In the genomic region with DNA sequence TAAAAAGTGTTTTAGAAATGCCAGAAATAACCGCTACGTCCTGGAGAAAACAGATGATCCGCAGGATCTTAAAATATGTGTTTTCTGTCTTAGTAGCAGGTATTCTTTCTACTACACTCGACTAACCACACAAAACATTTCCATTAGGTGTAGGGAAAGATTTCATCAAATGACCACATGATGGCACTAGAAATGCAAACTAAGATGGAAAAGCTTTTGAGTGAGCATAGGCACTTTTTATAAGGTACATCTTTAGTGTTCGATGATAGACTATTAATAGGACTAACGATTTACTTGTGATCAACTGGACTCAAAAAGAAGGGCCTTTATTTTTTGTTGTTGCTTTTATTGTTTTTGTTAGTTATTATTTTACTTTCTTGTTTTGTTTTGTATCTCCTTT, we compare ENCODE assay signal across 16 mouse cellular contexts.
DNase-seq lines count a peak whose midpoint lies in the region; ATAC-seq and TF ChIP-seq lines count a peak whose summit lies in the region.
"Had no signal": no experiment of that assay in that cellular context is flagged by ENCODE, and none has a peak within 500 bp of the region (broad histone marks: within the 10 kb centered on the region; RNA-seq: fewer than 3 reads in every experiment).

No protein-coding gene starts in this region.

- WGBS in forebrain, embryonic 14.5 days: 75% methylated on average over 6 of the region's 6 CpGs
- 73% methylated on average over 6 of the region's 6 CpGs for WGBS in forebrain, embryonic 15.5 days
- 74% methylated on average over 6 of the region's 6 CpGs for WGBS in kidney, postnatal 0 days
- 70% methylated on average over 6 of the region's 6 CpGs for WGBS in kidney, embryonic 16.5 days

- no peaks in the 10 kb centered on the region for H3K36me3 ChIP-seq in forebrain, embryonic 14.5 days (ENCODE audit: control insufficient read depth, insufficient read depth, low read length)
- no peaks in the 10 kb centered on the region for H3K36me3 ChIP-seq in forebrain, embryonic 15.5 days
- H3K36me3 ChIP-seq in kidney, postnatal 0 days (ENCODE audit: insufficient read depth, low read length): no peaks in the 10 kb centered on the region
- no peaks in the 10 kb centered on the region for H3K36me3 ChIP-seq in kidney, embryonic 16.5 days (ENCODE audit: insufficient read depth, low read length)
- H3K36me3 ChIP-seq: liver, embryonic 15.5 days had no signal

- H3K4me3 ChIP-seq in forebrain, embryonic 14.5 days (ENCODE audit: low read depth, low read length): no peak overlapping the region
- H3K4me3 ChIP-seq in forebrain, embryonic 15.5 days: no peak overlapping the region
- no peak overlapping the region for H3K4me3 ChIP-seq in kidney, postnatal 0 days (replicated peaks; ENCODE audit: low read depth, low read length)
- no peak overlapping the region for H3K4me3 ChIP-seq in kidney, embryonic 16.5 days (ENCODE audit: low read length)
- H3K4me3 ChIP-seq: liver, embryonic 15.5 days; myocyte had no signal

- peak; percentile 66 for TF ChIP-seq CTCF in kidney, postnatal 0 days (IDR thresholded peaks at IDR 0.05; ENCODE audit: low read depth)

- H3K9me3 ChIP-seq in forebrain, embryonic 14.5 days (replicated peaks; ENCODE audit: control insufficient read depth, low read length): no peaks in the 10 kb centered on the region
- no peaks in the 10 kb centered on the region for H3K9me3 ChIP-seq in forebrain, embryonic 15.5 days
- no peaks in the 10 kb centered on the region for H3K9me3 ChIP-seq in kidney, postnatal 0 days (replicated peaks; ENCODE audit: low read length)
- no peaks in the 10 kb centered on the region for H3K9me3 ChIP-seq in kidney, embryonic 16.5 days (ENCODE audit: low read length)
- H3K9me3 ChIP-seq: liver, embryonic 15.5 days had no signal

- H3K9ac ChIP-seq in forebrain, embryonic 14.5 days (ENCODE audit: low read length): no peak overlapping the region
- no peak overlapping the region for H3K9ac ChIP-seq in forebrain, embryonic 15.5 days (replicated peaks)
- no peak overlapping the region for H3K9ac ChIP-seq in kidney, postnatal 0 days (ENCODE audit: low read depth, low read length)
- no peak overlapping the region for H3K9ac ChIP-seq in kidney, embryonic 16.5 days (replicated peaks; ENCODE audit: low read length)
- H3K9ac ChIP-seq: liver, embryonic 15.5 days had no signal

- no peaks in the 10 kb centered on the region for H3K4me1 ChIP-seq in forebrain, embryonic 14.5 days (ENCODE audit: control insufficient read depth, insufficient read depth, low read length)
- no peaks in the 10 kb centered on the region for H3K4me1 ChIP-seq in forebrain, embryonic 15.5 days
- no peaks in the 10 kb centered on the region for H3K4me1 ChIP-seq in kidney, postnatal 0 days (replicated peaks; ENCODE audit: insufficient read depth, low read length)
- H3K4me1 ChIP-seq in kidney, embryonic 16.5 days (ENCODE audit: insufficient read depth, low read length): no peaks in the 10 kb centered on the region
- H3K4me1 ChIP-seq: liver, embryonic 15.5 days had no signal

- DNase-seq in forebrain, embryonic 14.5 days (ENCODE audit: low spot score): peak; percentile 51
- peak; percentile 41 for DNase-seq in kidney, postnatal 0 days (ENCODE audit: low spot score)
- DNase-seq in kidney, adult 18-20 months: no peak
- peak; percentile 20 for DNase-seq in ES-CJ7 (ENCODE audit: low read depth, low spot score)
- peak; percentile 30 for DNase-seq in embryo, embryonic 10.5 days (ENCODE audit: low spot score)
- DNase-seq: adrenal gland, postnatal 25 days; cerebellum, adult 18-20 months; heart, adult 11 months; kidney, adult 2 months; layer of hippocampus, adult 9-11 months; left cerebral cortex, postnatal 4 days had no signal

- no peak overlapping the region for H3K27ac ChIP-seq in forebrain, embryonic 14.5 days (ENCODE audit: low read depth, low read length)
- H3K27ac ChIP-seq in forebrain, embryonic 15.5 days (replicated peaks): no peak overlapping the region
- no peak overlapping the region for H3K27ac ChIP-seq in kidney, postnatal 0 days
- H3K27ac ChIP-seq in kidney, embryonic 16.5 days (ENCODE audit: low read length): no peak overlapping the region
- H3K27ac ChIP-seq: liver, embryonic 15.5 days had no signal

- H3K27me3 ChIP-seq in forebrain, embryonic 14.5 days (replicated peaks; ENCODE audit: control insufficient read depth, insufficient read depth, low read length): no peaks in the 10 kb centered on the region
- no peaks in the 10 kb centered on the region for H3K27me3 ChIP-seq in forebrain, embryonic 15.5 days
- H3K27me3 ChIP-seq in kidney, postnatal 0 days (ENCODE audit: insufficient read depth, low read length): no peaks in the 10 kb centered on the region
- no peaks in the 10 kb centered on the region for H3K27me3 ChIP-seq in kidney, embryonic 16.5 days (ENCODE audit: insufficient read depth, low read length)
- H3K27me3 ChIP-seq: liver, embryonic 15.5 days had no signal

- H3K4me2 ChIP-seq in forebrain, embryonic 14.5 days (ENCODE audit: low read length): no peak overlapping the region
- H3K4me2 ChIP-seq in forebrain, embryonic 15.5 days (replicated peaks): no peak overlapping the region
- H3K4me2 ChIP-seq in kidney, postnatal 0 days (ENCODE audit: low read length): no peak overlapping the region
- no peak overlapping the region for H3K4me2 ChIP-seq in kidney, embryonic 16.5 days (replicated peaks; ENCODE audit: low read depth, low read length)
- H3K4me2 ChIP-seq: liver, embryonic 15.5 days had no signal

- ATAC-seq in forebrain, embryonic 14.5 days: no peak
- ATAC-seq in forebrain, embryonic 15.5 days (replicated peaks): no peak
- ATAC-seq in kidney, postnatal 0 days (replicated peaks; ENCODE audit: low FRiP score, low read depth): no peak
- ATAC-seq in monocyte, adult 5-6 weeks (replicated peaks; ENCODE audit: insufficient number of reproducible peaks, low FRiP score, low TSS enrichment, poor library complexity, severe bottlenecking): no peak
- ATAC-seq in kidney, embryonic 16.5 days (ENCODE audit: low FRiP score, low TSS enrichment): no peak
